Comparison of ENCODE assay signal across 8 mouse cellular contexts in the genomic region with DNA sequence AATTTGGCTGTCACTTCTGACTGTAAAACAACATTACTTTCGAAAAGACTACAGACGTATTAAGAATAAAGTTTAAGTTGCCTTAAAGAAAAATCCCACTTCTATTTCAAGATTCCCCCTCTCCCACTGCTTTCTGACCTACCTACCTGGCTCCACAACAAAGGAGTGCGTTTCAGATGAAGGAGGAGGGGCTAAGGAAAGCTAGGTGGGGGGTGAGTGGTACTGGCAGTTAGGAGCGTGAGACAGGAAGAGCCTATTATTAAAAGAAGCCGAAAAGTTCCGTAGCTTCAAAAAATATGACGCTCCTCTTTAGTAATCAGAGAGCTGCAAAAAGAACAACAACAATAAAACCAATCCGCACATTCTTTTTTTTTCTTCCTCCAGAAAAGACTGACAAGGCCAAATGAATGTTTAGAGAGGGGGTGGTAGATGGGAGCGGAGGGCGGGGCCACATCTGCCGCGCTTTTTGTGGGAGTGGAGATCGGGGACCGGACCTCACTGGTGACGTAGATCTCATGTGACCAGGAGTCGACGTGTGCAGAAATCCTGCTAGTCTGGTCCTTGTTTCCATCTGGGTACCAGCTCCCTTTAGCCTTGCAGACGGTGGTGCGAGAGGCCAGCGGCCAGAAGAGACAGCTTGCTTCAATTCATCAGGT. TPM values are rescaled to one million over a fixed set of nuclear protein-coding genes. Genes with fewer than 3 reads are reported as not detected.
DNase-seq lines count a peak whose midpoint lies in the region; ATAC-seq and TF ChIP-seq lines count a peak whose summit lies in the region.

A gene (plus strand): TSS at position 506 of the 656 bp plus-strand sequence.

- peak within 1 kb of the TSS; percentile 82 for H3K27ac ChIP-seq in heart, embryonic 11.5 days (ENCODE audit: low read depth, low read length)
- peak within 1 kb of the TSS; percentile 85 for H3K27ac ChIP-seq in kidney, embryonic 16.5 days (ENCODE audit: low read length)
- H3K27ac ChIP-seq in liver, adult 2 months (replicated peaks; ENCODE audit: insufficient read depth, low read depth, low read length), result 0 out of 2 replicates have a peak within 1 kb of the TSS, but pooled peaks have one; percentile 41

- no peaks in the 10 kb centered on the region for H3K36me3 ChIP-seq in heart, embryonic 11.5 days (ENCODE audit: control insufficient read depth, insufficient read depth, low read length)
- peaks cover 7% of the 10 kb centered on the region; the same call in 1 of the 2 replicates for H3K36me3 ChIP-seq in kidney, embryonic 16.5 days (ENCODE audit: insufficient read depth, low read length)
- no peaks in the 10 kb centered on the region; the same call in 1 of the 2 replicates for H3K36me3 ChIP-seq in liver, adult 2 months (ENCODE audit: control insufficient read depth, insufficient read depth, low read length)
- H3K36me3 ChIP-seq in myocyte (ENCODE audit: control insufficient read depth, insufficient read depth), result peaks cover 5% of the 10 kb centered on the region
- H3K36me3 ChIP-seq in splenic B cell, adult 2 months (ENCODE audit: control insufficient read depth, insufficient read depth, low read length, poor library complexity, severe bottlenecking), result no peaks in the 10 kb centered on the region

- 15% methylated on average over 20 of the region's 20 CpGs for WGBS in heart, embryonic 11.5 days (ENCODE audit: insufficient replicate concordance)
- WGBS in kidney, embryonic 16.5 days, result 17% methylated on average over 20 of the region's 20 CpGs
- 1% methylated on average over 20 of the region's 20 CpGs for WGBS in liver, adult 2 months

- peak; percentile 99 for ATAC-seq in erythroblast, adult 5-6 weeks (replicated peaks; ENCODE audit: low FRiP score, poor library complexity, severe bottlenecking)
- peak; percentile 93 for ATAC-seq in heart, embryonic 11.5 days (replicated peaks; ENCODE audit: insufficient number of reproducible peaks, low FRiP score, low TSS enrichment)
- ATAC-seq in kidney, embryonic 16.5 days (ENCODE audit: low FRiP score, low TSS enrichment), result peak; percentile 95

- no peaks in the 10 kb centered on the region for H3K27me3 ChIP-seq in heart, embryonic 11.5 days (ENCODE audit: control insufficient read depth, insufficient read depth, low read length)
- peaks cover 5% of the 10 kb centered on the region; the same call in 1 of the 2 replicates for H3K27me3 ChIP-seq in kidney, embryonic 16.5 days (ENCODE audit: insufficient read depth, low read length)
- no peaks in the 10 kb centered on the region for H3K27me3 ChIP-seq in liver, adult 2 months (ENCODE audit: control insufficient read depth, insufficient read depth, low read length)
- no peaks in the 10 kb centered on the region for H3K27me3 ChIP-seq in myocyte (ENCODE audit: control insufficient read depth, insufficient read depth, insufficient read length)
- H3K27me3 ChIP-seq in splenic B cell, adult 2 months (ENCODE audit: control insufficient read depth, insufficient read depth, low read length, poor library complexity, severe bottlenecking), result no peaks in the 10 kb centered on the region

- no peaks in the 10 kb centered on the region for H3K9me3 ChIP-seq in heart, embryonic 11.5 days (replicated peaks; ENCODE audit: control insufficient read depth, low read length)
- H3K9me3 ChIP-seq in kidney, embryonic 16.5 days (ENCODE audit: low read length), result no peaks in the 10 kb centered on the region

- H3K4me1 ChIP-seq in heart, embryonic 11.5 days (ENCODE audit: control insufficient read depth, insufficient read depth, low read length), result no peaks in the 10 kb centered on the region
- H3K4me1 ChIP-seq in kidney, embryonic 16.5 days (ENCODE audit: insufficient read depth, low read length), result no peaks in the 10 kb centered on the region
- H3K4me1 ChIP-seq in liver, adult 2 months (ENCODE audit: control insufficient read depth, insufficient read depth, low read length), result no peaks in the 10 kb centered on the region

- H3ac ChIP-seq in myocyte (ENCODE audit: control insufficient read depth, insufficient read length), result no peak within 1 kb of the TSS

- H3K79me2 ChIP-seq in liver, adult 2 months (ENCODE audit: control insufficient read depth, insufficient read depth, low read length), result no peaks in the 10 kb centered on the region
- peaks cover 7% of the 10 kb centered on the region for H3K79me2 ChIP-seq in myocyte (ENCODE audit: control insufficient read depth, insufficient read depth)

- TF ChIP-seq POLR2A in liver, adult 2 months (IDR thresholded peaks at IDR 0.05; ENCODE audit: extremely low read depth, insufficient read depth, low read length), result 0 out of 2 replicates have a peak, but pooled peaks have one; percentile 33
- peak; percentile 75 for TF ChIP-seq POLR2A in myocyte (IDR thresholded peaks at IDR 0.05; ENCODE audit: insufficient read length, low read depth)

- TF ChIP-seq CTCF in liver, adult 2 months (IDR thresholded peaks at IDR 0.05; ENCODE audit: low read depth, low read length), result no peak

- H3K4me2 ChIP-seq in heart, embryonic 11.5 days, result peak within 1 kb of the TSS; percentile 55
- H3K4me2 ChIP-seq in kidney, embryonic 16.5 days (replicated peaks; ENCODE audit: low read depth, low read length), result peak within 1 kb of the TSS; percentile 47
- peak within 1 kb of the TSS; percentile 74 for H3K4me2 ChIP-seq in myocyte (ENCODE audit: low read depth)

- peak within 1 kb of the TSS; percentile 59 for H3K4me3 ChIP-seq in heart, embryonic 11.5 days (ENCODE audit: low read depth, low read length)
- peak within 1 kb of the TSS; percentile 67 for H3K4me3 ChIP-seq in kidney, embryonic 16.5 days (ENCODE audit: low read length)
- H3K4me3 ChIP-seq in liver, adult 2 months (ENCODE audit: insufficient read depth, low read depth, low read length), result peak within 1 kb of the TSS; percentile 50
- peak within 1 kb of the TSS; percentile 74 for H3K4me3 ChIP-seq in myocyte

- peak within 1 kb of the TSS; percentile 86 for H3K9ac ChIP-seq in heart, embryonic 11.5 days (ENCODE audit: low read depth, low read length)
- H3K9ac ChIP-seq in kidney, embryonic 16.5 days (replicated peaks; ENCODE audit: low read length), result peak within 1 kb of the TSS; percentile 84
- peak within 1 kb of the TSS; percentile 56 for H3K9ac ChIP-seq in liver, adult 2 months (ENCODE audit: low read depth, low read length)

- DNase-seq in A20 (ENCODE audit: low read depth, low spot score), result peak; percentile 80
- peak; percentile 93 for DNase-seq in brain, adult 2 months (ENCODE audit: low read depth, low spot score)
- peak; percentile 59 for DNase-seq in liver, adult 2 months (ENCODE audit: extremely low read depth, low read depth, low spot score)
- peak; percentile 79 for DNase-seq in splenic B cell, adult 2 months (ENCODE audit: low read depth, low spot score)

TF ChIP-seq in myocyte, 11 proteins besides CTCF, POLR2A, EP300 and RAD21:
- TF ChIP-seq MYOD1 (IDR thresholded peaks at IDR 0.05; ENCODE audit: control insufficient read depth in 1 of 3, insufficient read length in 2 of 3, low read depth in 2 of 3) (peak in 2 of 3 experiments; percentile 9 to 23), CEBPB (IDR thresholded peaks at IDR 0.05; ENCODE audit: insufficient read depth, poor library complexity, severe bottlenecking) (no peak), REST (IDR thresholded peaks at IDR 0.05; ENCODE audit: insufficient read depth, insufficient read length) (no peak), SRF (IDR thresholded peaks at IDR 0.05; ENCODE audit: control insufficient read depth, insufficient read length, low read depth) (no peak), TCF12 (IDR thresholded peaks at IDR 0.05; ENCODE audit: insufficient read depth, poor library complexity, severe bottlenecking) (no peak), MAX (IDR thresholded peaks at IDR 0.05; ENCODE audit: low read depth) (no peak), MYOG (IDR thresholded peaks at IDR 0.05; ENCODE audit: control insufficient read depth in 1 of 3, insufficient read depth in 1 of 3, insufficient read length in 2 of 3, low read depth in 2 of 3) (no peak), TCF3 (IDR thresholded peaks at IDR 0.05; ENCODE audit: insufficient read length, low read depth) (no peak), USF1 (IDR thresholded peaks at IDR 0.05; ENCODE audit: low read depth) (peak; percentile 73), POLR2AphosphoS2 (IDR thresholded peaks at IDR 0.05; ENCODE audit: insufficient read length, low read depth) (peak; percentile 79), E2F4 (IDR thresholded peaks at IDR 0.05; ENCODE audit: insufficient read depth) (no peak)

RNA-seq across cellular contexts. Expression of the gene that starts here (rescaled TPM):
- total RNA-seq in erythroblast, adult 5-6 weeks (2015; ENCODE audit: low replicate concordance), result 15.6 and 21.3 TPM in 2 replicates
- 32.2 and 49.5 TPM in 2 replicates for total RNA-seq in erythroblast, adult 5-6 weeks (2017; ENCODE audit: low replicate concordance)
- polyA plus RNA-seq in heart, embryonic 11.5 days (2014; fragmentation: Nextera tagmentation; extraction: Ambion mirVana), result 595 and 603 TPM in 2 replicates
- 471 and 473 TPM in 2 replicates for polyA plus RNA-seq in kidney, embryonic 16.5 days (2015; fragmentation: Nextera tagmentation; extraction: Ambion mirVana)
- total RNA-seq in liver, adult 2 months (2014; rRNA removed), result 30.7 and 32.4 TPM in 2 replicates
- 3.1 and 3.9 TPM in 2 replicates for polyA plus RNA-seq in liver, adult 2 months (2012; rRNA removed)
- polyA plus RNA-seq in myocyte (2012; fragmentation: generic; extraction: Trizol), result 98.5 TPM

Comparison
In these comparisons a context has a peak if more than half of its experiments do, and no peak if none do; other contexts are left out.
1. Peak in every context shown above with its lines: DNase-seq, ATAC-seq, H3K4me3 ChIP-seq and H3K27ac ChIP-seq.
2. RNA of the gene that starts here (polyA plus RNA-seq): 595 to 603 TPM in heart, embryonic 11.5 days, 471 to 473 TPM in kidney, embryonic 16.5 days and 98.5 TPM in myocyte (single experiment); 3.1 to 3.9 TPM in liver, adult 2 months; every median in the first group is over 10 times any median in the second.